Mouse (Mus musculus): ENCODE results near the gene 2410137M14Rik.

- TF ChIP-seq CTCF (IDR thresholded peaks at IDR 0.05; ENCODE audit: borderline replicate concordance, insufficient read depth, low read length): no peak
- TF ChIP-seq POLR2A (IDR thresholded peaks at IDR 0.05; ENCODE audit: low read depth, low read length): no peak
Measured at GRCm38 (mm10) chr17:36982253-36983155, 1.5 kb upstream of the 2410137M14Rik start.
